Mouse (Mus musculus): Measurements from ENCODE around the gene Aasdh.

- TF ChIP-seq MAFK (IDR thresholded peaks at IDR 0.05; ENCODE audit: insufficient read depth, low read depth, low read length) (no peak), CHD2 (IDR thresholded peaks at IDR 0.05; ENCODE audit: low read depth, low read length) (no peak), HCFC1 (IDR thresholded peaks at IDR 0.05; ENCODE audit: borderline replicate concordance, insufficient read depth, low read length) (no peak), ZNF384 (IDR thresholded peaks at IDR 0.05; ENCODE audit: low read depth, low read length) (no peak), ZC3H11A (IDR thresholded peaks at IDR 0.05; ENCODE audit: borderline replicate concordance, low read depth, low read length) (no peak)
Measured at GRCm38 (mm10) chr5:76902131-76902530, 3.2 kb downstream of the Aasdh start.

Data from ES-E14 (cell line).